Mouse (Mus musculus): ENCODE data around the gene Tmcc2. TPM values are rescaled to one million over a fixed set of nuclear protein-coding genes. Genes with fewer than 3 reads are reported as not detected.

The Tmcc2 gene
- polyA plus RNA-seq, 1 experiment from 2014 or later, result 11.1 TPM

DNA sequence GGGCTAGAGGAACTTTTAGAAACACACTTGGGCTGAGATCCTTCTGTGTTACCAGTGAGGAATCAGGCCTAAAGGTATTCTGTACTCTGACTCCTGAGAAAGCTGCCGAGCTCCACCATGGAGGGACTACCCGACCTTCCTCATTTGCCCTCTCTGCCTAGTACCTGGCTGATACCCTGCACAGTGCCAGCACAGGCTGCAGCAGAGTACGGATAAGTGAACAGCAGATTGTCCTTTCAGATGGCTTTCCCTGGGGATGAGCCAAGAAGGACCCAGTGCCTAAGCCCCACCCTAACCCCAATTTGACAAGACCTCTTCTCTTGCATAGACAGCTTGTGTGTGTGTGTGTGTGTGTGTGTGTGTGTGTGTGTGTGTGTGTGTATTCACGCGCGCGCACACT is 82.4 kb downstream of the Tmcc2 start:
- H3K4me3 ChIP-seq (ENCODE audit: low read depth, low read length), result no peak overlapping the region
- no peak for ATAC-seq (ENCODE audit: low FRiP score)
- H3K27ac ChIP-seq (ENCODE audit: low read depth, low read length), result no peak overlapping the region
- no peaks in the 10 kb centered on the region for H3K27me3 ChIP-seq (ENCODE audit: control insufficient read depth, insufficient read depth, low read length)
- no peak overlapping the region for H3K4me2 ChIP-seq
- DNase-seq (ENCODE audit: low spot score, missing footprints), result no peak
- no peaks in the 10 kb centered on the region for H3K9me3 ChIP-seq (ENCODE audit: control insufficient read depth, low read length)
- no peaks in the 10 kb centered on the region for H3K36me3 ChIP-seq (ENCODE audit: control insufficient read depth, insufficient read depth, low read length)
- H3K9ac ChIP-seq (ENCODE audit: low read length), result no peak overlapping the region
- WGBS, result 95% methylated on average over 7 of the region's 7 CpGs
- peaks cover 10% of the 10 kb centered on the region for H3K4me1 ChIP-seq (ENCODE audit: control insufficient read depth, insufficient read depth, low read length)

DNA sequence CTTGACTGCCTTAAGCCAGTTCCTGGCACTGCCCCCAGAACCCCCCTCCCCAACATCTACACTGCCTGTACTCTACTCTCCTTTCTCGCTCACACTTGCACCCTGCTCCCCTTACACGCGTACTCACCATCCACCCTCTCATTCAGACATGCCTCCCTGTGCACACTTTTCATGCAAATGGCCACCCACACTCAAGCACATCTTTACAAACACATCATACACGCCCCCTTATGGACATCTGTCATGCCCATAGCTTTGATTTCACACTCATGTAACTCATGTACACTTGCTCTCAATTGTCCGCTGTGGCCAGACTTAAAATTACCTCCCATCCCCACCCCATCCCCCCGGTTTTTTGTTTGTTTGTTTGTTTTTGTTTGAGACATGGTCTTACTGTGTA is 83.1 kb downstream of the Tmcc2 start:
- Histone ChIP-seq H3K4me3 (ENCODE audit: low read depth, low read length) (no peak overlapping the region), H3K9ac (ENCODE audit: low read length) (no peak overlapping the region), H3K27ac (ENCODE audit: low read depth, low read length) (no peak overlapping the region), H3K4me2 (no peak overlapping the region), H3K36me3 (ENCODE audit: control insufficient read depth, insufficient read depth, low read length) (no peaks in the 10 kb centered on the region), H3K9me3 (ENCODE audit: control insufficient read depth, low read length) (no peaks in the 10 kb centered on the region), H3K27me3 (ENCODE audit: control insufficient read depth, insufficient read depth, low read length) (no peaks in the 10 kb centered on the region), H3K4me1 (ENCODE audit: control insufficient read depth, insufficient read depth, low read length) (peaks cover 17% of the 10 kb centered on the region)
- WGBS, result 87% methylated on average over 6 of the region's 6 CpGs
- DNase-seq (ENCODE audit: low spot score, missing footprints) (no peak), ATAC-seq (ENCODE audit: low FRiP score) (no peak)

DNA sequence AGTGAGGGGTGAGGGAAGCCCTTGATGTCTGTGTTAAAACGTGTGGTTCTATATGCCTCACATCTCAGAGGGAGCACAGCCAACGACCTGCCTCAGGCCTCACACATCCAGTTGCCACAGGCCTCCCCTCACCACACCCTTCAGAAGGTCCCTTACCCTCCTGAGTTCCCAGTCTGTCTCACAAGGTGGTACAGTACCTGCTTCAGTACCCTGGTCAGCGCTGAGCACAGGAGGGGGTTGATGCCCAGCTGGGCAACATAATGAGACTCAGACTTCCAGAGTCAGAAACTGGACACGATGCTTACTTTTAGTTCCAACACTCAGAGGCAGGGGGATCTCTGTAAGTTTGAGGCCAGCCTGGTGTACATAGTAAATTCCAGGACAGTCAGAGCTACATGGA is 84.3 kb downstream of the Tmcc2 start:
- no peaks in the 10 kb centered on the region for H3K9me3 ChIP-seq (ENCODE audit: control insufficient read depth, low read length)
- no peak for ATAC-seq (ENCODE audit: low FRiP score)
- no peak overlapping the region for H3K27ac ChIP-seq (ENCODE audit: low read depth, low read length)
- peaks cover 19% of the 10 kb centered on the region for H3K4me1 ChIP-seq (ENCODE audit: control insufficient read depth, insufficient read depth, low read length)
- H3K36me3 ChIP-seq (ENCODE audit: control insufficient read depth, insufficient read depth, low read length), result no peaks in the 10 kb centered on the region
- no peak overlapping the region for H3K9ac ChIP-seq (ENCODE audit: low read length)
- 0 out of 2 replicates have a peak, but pooled peaks cover 1% of the 10 kb centered on the region for H3K27me3 ChIP-seq (ENCODE audit: control insufficient read depth, insufficient read depth, low read length)
- no peak overlapping the region for H3K4me3 ChIP-seq (ENCODE audit: low read depth, low read length)
- no peak for DNase-seq (ENCODE audit: low spot score, missing footprints)
- H3K4me2 ChIP-seq, result no peak overlapping the region
- WGBS, result 11% methylated on average over 4 of the region's 4 CpGs

Other genes starting within 250 kb of the Tmcc2 start
- gene Lemd1, start 199.8 kb downstream of the Tmcc2 start, polyA plus RNA-seq (2014; fragmentation: Nextera tagmentation; extraction: Ambion mirVana), result 10.7 and 12.9 TPM in 2 replicates
- 5.0 and 5.2 TPM in 2 replicates for gene AC124108.1, start 199.8 kb downstream of the Tmcc2 start, polyA plus RNA-seq (2014; fragmentation: Nextera tagmentation; extraction: Ambion mirVana)
- gene Gm10188, start 161.5 kb downstream of the Tmcc2 start, polyA plus RNA-seq (2014; fragmentation: Nextera tagmentation; extraction: Ambion mirVana), result 0.55 and 0.66 TPM in 2 replicates
- 3.5 and 4.5 TPM in 2 replicates for gene Klhdc8a, start 92.7 kb downstream of the Tmcc2 start, polyA plus RNA-seq (2014; fragmentation: Nextera tagmentation; extraction: Ambion mirVana)
- gene Nuak2, start 75.2 kb downstream of the Tmcc2 start, polyA plus RNA-seq (2014; fragmentation: Nextera tagmentation; extraction: Ambion mirVana), result 100 and 105 TPM in 2 replicates
- gene Dstyk, start 26.3 kb upstream of the Tmcc2 start, polyA plus RNA-seq (2014; fragmentation: Nextera tagmentation; extraction: Ambion mirVana), result 11.6 and 13.0 TPM in 2 replicates
- gene Rbbp5, start 86.1 kb upstream of the Tmcc2 start, polyA plus RNA-seq (2014; fragmentation: Nextera tagmentation; extraction: Ambion mirVana), result 65.2 and 65.9 TPM in 2 replicates
- gene Tmem81, start 114.9 kb upstream of the Tmcc2 start, polyA plus RNA-seq (2014; fragmentation: Nextera tagmentation; extraction: Ambion mirVana), result 0.86 and 1.5 TPM in 2 replicates
- gene Cntn2, start 152.0 kb upstream of the Tmcc2 start, polyA plus RNA-seq (2014; fragmentation: Nextera tagmentation; extraction: Ambion mirVana), result 30.9 and 31.4 TPM in 2 replicates

Measured in midbrain, embryonic 11.5 days (tissue).